Mouse (Mus musculus) lung, embryonic 16.5 days (tissue): ENCODE data around the gene Vwa1. TPM values are rescaled to one million over a fixed set of nuclear protein-coding genes. Genes with fewer than 3 reads are reported as not detected.

Source experiments
- ATAC-seq: fragments of 200-750 bp; cut with Nextera tagmentation; 2 replicates; pipeline ENCODE4 v1.8.0; 2017; ENCODE audit warnings: low read depth, mild to moderate bottlenecking, moderate library complexity
- H3K27ac ChIP-seq: fragments of 300-500 bp; sonication (generic); 2 replicates; pipeline ENCODE4 v1.5.1; 2014; ENCODE audit warnings: mild to moderate bottlenecking, control low read depth, low read length
- H3K27me3 ChIP-seq: fragments of 300-500 bp; sonication (generic); 2 replicates; pipeline ENCODE4 v1.6.1; 2014; ENCODE audit warnings: low read depth, low read length, mixed read lengths; ENCODE audit not compliant: control insufficient read depth, insufficient read depth
- H3K36me3 ChIP-seq: fragments of 300-500 bp; sonication (generic); 2 replicates; pipeline ENCODE4 v1.6.1; 2014; ENCODE audit warnings: low read length; ENCODE audit not compliant: control insufficient read depth, insufficient read depth
- H3K4me1 ChIP-seq: fragments of 300-500 bp; sonication (generic); replicated peaks from 2 replicates; pipeline ENCODE4 v1.6.1; 2014; ENCODE audit warnings: low read length, mixed read lengths; ENCODE audit not compliant: control insufficient read depth, insufficient read depth
- H3K4me2 ChIP-seq: fragments of 300-500 bp; sonication (generic); 2 replicates; pipeline ENCODE4 v1.6.1; 2014; ENCODE audit warnings: low read depth, low read length, control low read depth
- H3K4me3 ChIP-seq: fragments of 300-500 bp; sonication (generic); 2 replicates; pipeline ENCODE4 v1.5.1; 2014; ENCODE audit warnings: mild to moderate bottlenecking, low read length, control low read depth
- H3K9ac ChIP-seq: fragments of 300-500 bp; sonication (generic); 2 replicates; pipeline ENCODE4 v1.6.1; 2014; ENCODE audit warnings: low read length, control low read depth
- H3K9me3 ChIP-seq: fragments of 300-500 bp; sonication (generic); 2 replicates; pipeline ENCODE4 v1.6.1; 2016; ENCODE audit warnings: low read length; ENCODE audit not compliant: control insufficient read depth
- WGBS: fragments of 180-500 bp; shearing (Covaris S2); extraction: QIAGEN DNeasy Blood & Tissue Kit; methylation state at CpG from one replicate; pipeline ENCODE4 v1.1.7; 2014; 5-methylcytosine and 5-hydroxymethylcytosine counted together
- polyA plus RNA-seq: library from polyadenylated mRNA; unstranded; fragments of >200 nt; fragmentation: Nextera tagmentation; extraction: Ambion mirVana; gene quantifications from 2 replicates; pipeline ENCODE4 v1.2.1, GENCODE M21; 2015

The Vwa1 gene
- polyA plus RNA-seq, 1 experiment from 2014 or later = 7.5 TPM

- WGBS = under 1% methylated on average over 52 of the region's 52 CpGs
- peaks cover 12% of the 10 kb centered on the region for H3K4me1 ChIP-seq
- peak; percentile 92 for ATAC-seq
- no peaks in the 10 kb centered on the region for H3K9me3 ChIP-seq
- H3K4me3 ChIP-seq = peak overlapping the region; percentile 71
- no peaks in the 10 kb centered on the region for H3K36me3 ChIP-seq
- H3K27me3 ChIP-seq = no peaks in the 10 kb centered on the region
- H3K27ac ChIP-seq = peak overlapping the region; percentile 68
- peak overlapping the region; percentile 92 for H3K4me2 ChIP-seq
- peak overlapping the region; percentile 89 for H3K9ac ChIP-seq
These were observed 9.7 kb upstream of the Vwa1 start for GRCm38 (mm10) chr4:155784081-155784701.

GRCm38 (mm10) chr4:155783486-155784080, 9.1 kb upstream of the Vwa1 start:
- ATAC-seq = no peak
- H3K27ac ChIP-seq = no peak overlapping the region
- H3K4me2 ChIP-seq = peak overlapping the region; percentile 92
- no peaks in the 10 kb centered on the region for H3K27me3 ChIP-seq
- whole genome bisulfite sequencing = 33% methylated on average over 16 of the region's 16 CpGs
- H3K9me3 ChIP-seq = no peaks in the 10 kb centered on the region
- H3K36me3 ChIP-seq = no peaks in the 10 kb centered on the region
- peak overlapping the region; percentile 89 for H3K9ac ChIP-seq
- peak overlapping the region; percentile 71 for H3K4me3 ChIP-seq
- H3K4me1 ChIP-seq = peaks cover 12% of the 10 kb centered on the region

GRCm38 (mm10) chr4:155780895-155781294, 6.4 kb upstream of the Vwa1 start:
- no peak overlapping the region for H3K4me3 ChIP-seq
- peak overlapping the region; percentile 19 for H3K27ac ChIP-seq
- WGBS = 6% methylated on average over 6 of the region's 6 CpGs
- H3K9ac ChIP-seq = no peak overlapping the region
- ATAC-seq = 0 out of 2 replicates have a peak, but pooled peaks have one; percentile 15
- no peak overlapping the region for H3K4me2 ChIP-seq
- no peaks in the 10 kb centered on the region for H3K36me3 ChIP-seq
- no peaks in the 10 kb centered on the region for H3K9me3 ChIP-seq
- no peaks in the 10 kb centered on the region for H3K27me3 ChIP-seq
- H3K4me1 ChIP-seq = peaks cover 30% of the 10 kb centered on the region

- H3K36me3 ChIP-seq = no peaks in the 10 kb centered on the region
- 75% methylated on average over 4 of the region's 4 CpGs for WGBS
- no peak overlapping the region for H3K9ac ChIP-seq
- H3K27me3 ChIP-seq = no peaks in the 10 kb centered on the region
- no peak overlapping the region for H3K4me3 ChIP-seq
- H3K9me3 ChIP-seq = no peaks in the 10 kb centered on the region
- no peak overlapping the region for H3K27ac ChIP-seq
- no peak overlapping the region for H3K4me2 ChIP-seq
- H3K4me1 ChIP-seq = peaks cover 41% of the 10 kb centered on the region
- ATAC-seq = no peak
These were observed 5.0 kb upstream of the Vwa1 start for GRCm38 (mm10) chr4:155779498-155779897.

GRCm38 (mm10) chr4:155777816-155778215, 3.3 kb upstream of the Vwa1 start:
- peak overlapping the region; percentile 61 for H3K27ac ChIP-seq
- 60% methylated on average over 2 of the region's 2 CpGs for WGBS
- no peaks in the 10 kb centered on the region for H3K9me3 ChIP-seq
- peaks cover 44% of the 10 kb centered on the region for H3K4me1 ChIP-seq
- H3K4me2 ChIP-seq = no peak overlapping the region
- no peak overlapping the region for H3K4me3 ChIP-seq
- no peaks in the 10 kb centered on the region for H3K36me3 ChIP-seq
- peaks cover 12% of the 10 kb centered on the region for H3K27me3 ChIP-seq
- ATAC-seq = no peak
- H3K9ac ChIP-seq = 0 out of 2 replicates have a peak overlapping the region, but pooled peaks have one; percentile 4

- Histone ChIP-seq H3K9ac (peak overlapping the region; percentile 28; the same call in 1 of the 2 replicates), H3K4me2 (no peak overlapping the region), H3K9me3 (no peaks in the 10 kb centered on the region), H3K4me1 (peaks cover 44% of the 10 kb centered on the region), H3K27me3 (peaks cover 14% of the 10 kb centered on the region), H3K4me3 (no peak overlapping the region), H3K27ac (no peak overlapping the region), H3K36me3 (no peaks in the 10 kb centered on the region)
- 53% methylated on average over 2 of the region's 2 CpGs for WGBS
- no peak for ATAC-seq
These were observed 2.3 kb upstream of the Vwa1 start for GRCm38 (mm10) chr4:155776704-155777335.

GRCm38 (mm10) chr4:155775855-155776254, 1.4 kb upstream of the Vwa1 start:
- peak overlapping the region; percentile 75 for H3K27ac ChIP-seq
- H3K9ac ChIP-seq = no peak overlapping the region
- H3K4me1 ChIP-seq = peaks cover 41% of the 10 kb centered on the region
- 54% methylated on average over 3 of the region's 3 CpGs for WGBS
- no peaks in the 10 kb centered on the region for H3K9me3 ChIP-seq
- H3K27me3 ChIP-seq = peaks cover 17% of the 10 kb centered on the region
- H3K36me3 ChIP-seq = no peaks in the 10 kb centered on the region
- no peak overlapping the region for H3K4me3 ChIP-seq
- no peak overlapping the region for H3K4me2 ChIP-seq
- ATAC-seq = no peak

GRCm38 (mm10) chr4:155774971-155775740, 658 bp upstream of the Vwa1 start:
- Histone ChIP-seq H3K27ac (peak overlapping the region; percentile 75), H3K36me3 (no peaks in the 10 kb centered on the region), H3K9me3 (no peaks in the 10 kb centered on the region), H3K4me3 (peak overlapping the region; percentile 49), H3K9ac (no peak overlapping the region), H3K4me2 (peak overlapping the region; percentile 87), H3K27me3 (peaks cover 17% of the 10 kb centered on the region), H3K4me1 (peaks cover 45% of the 10 kb centered on the region)
- peak; percentile 34 for ATAC-seq
- WGBS = 23% methylated on average over 9 of the region's 9 CpGs
